Mouse (Mus musculus) gastrocnemius, postnatal 10 days (tissue): ENCODE measurements around the gene Rad9b. TPM values are rescaled to one million over a fixed set of nuclear protein-coding genes. Genes with fewer than 3 reads are reported as not detected.
"Not testable (repeated sequence)": the region's sequence is repeated elsewhere in the genome, so short reads cannot be mapped to it uniquely, and the experiment has no call there.

Source experiments
- DNase-seq: peaks from one replicate; pipeline ENCODE4 v3.0.0; 2021; ENCODE audit warnings: mixed read lengths
- total RNA-seq, 2 experiments: library from RNA; stranded (reverse); gene quantifications; 2 replicates each; pipeline ENCODE4 v1.2.3; 2021

Rad9b gene
- total RNA-seq, 2 experiments from 2014 or later = 1.8 to 2.0 TPM

- peak; percentile 51 for DNase-seq
These were observed 17.7 kb upstream of the Rad9b start, which contains the start of gene Gpn3 for GRCm38 (mm10) chr5:122371591-122372191. Gene Gpn3, plus strand, starts transcription at chr5:122371876.

GRCm38 (mm10) chr5:122354492-122355067, 547 bp upstream of the Rad9b start:
- DNase-seq = no peak

GRCm38 (mm10) chr5:122345777-122346176, 8.3 kb downstream of the Rad9b start:
- no peak for DNase-seq

- DNase-seq = peak; percentile 80
These were observed 9.8 kb downstream of the Rad9b start for GRCm38 (mm10) chr5:122344260-122344659.

GRCm38 (mm10) chr5:122343768-122344167, 10.3 kb downstream of the Rad9b start:
- DNase-seq = no peak

GRCm38 (mm10) chr5:122342874-122343273, 11.2 kb downstream of the Rad9b start:
- DNase-seq = no peak

GRCm38 (mm10) chr5:122336554-122337294, 17.3 kb downstream of the Rad9b start:
- DNase-seq = no peak

GRCm38 (mm10) chr5:122334682-122335081, 19.4 kb downstream of the Rad9b start:
- no peak for DNase-seq

GRCm38 (mm10) chr5:122330269-122330668, 23.8 kb downstream of the Rad9b start:
- DNase-seq = no peak

- no peak for DNase-seq
These were observed 26.8 kb downstream of the Rad9b start for GRCm38 (mm10) chr5:122327283-122327682.

- DNase-seq = no peak
These were observed 28.6 kb downstream of the Rad9b start for GRCm38 (mm10) chr5:122325477-122325876.

- DNase-seq = no peak
These were observed 29.2 kb downstream of the Rad9b start for GRCm38 (mm10) chr5:122324608-122325431.

GRCm38 (mm10) chr5:122323523-122323922, 30.5 kb downstream of the Rad9b start:
- no peak for DNase-seq

- DNase-seq = no peak
These were observed 33.7 kb downstream of the Rad9b start for GRCm38 (mm10) chr5:122320205-122320781.

GRCm38 (mm10) chr5:122319474-122320204, 34.4 kb downstream of the Rad9b start:
- no peak for DNase-seq

- DNase-seq = not testable (repeated sequence)
These were observed 35.1 kb downstream of the Rad9b start for GRCm38 (mm10) chr5:122318976-122319375.

GRCm38 (mm10) chr5:122318100-122318499, 35.9 kb downstream of the Rad9b start:
- DNase-seq = no peak

GRCm38 (mm10) chr5:122317329-122318045, 36.5 kb downstream of the Rad9b start:
- peak; percentile 49 for DNase-seq

- DNase-seq = peak; percentile 91
These were observed 38.9 kb downstream of the Rad9b start for GRCm38 (mm10) chr5:122314966-122315667.
